Mouse (Mus musculus) G1E (cell line): ENCODE measurements around the gene 1300017J02Rik.

Source experiments
- CTCF ChIP-seq: IDR thresholded peaks from 2 replicates; pipeline ENCODE4 v1.5.1; 2012; ENCODE audit warnings: low read depth, low read length, inconsistent platforms, mixed read lengths
- GATA1 ChIP-seq: IDR thresholded peaks from 2 replicates; pipeline ENCODE4 v1.6.1; 2012; ENCODE audit warnings: borderline replicate concordance, low read length, inconsistent platforms, mixed read lengths

DNA sequence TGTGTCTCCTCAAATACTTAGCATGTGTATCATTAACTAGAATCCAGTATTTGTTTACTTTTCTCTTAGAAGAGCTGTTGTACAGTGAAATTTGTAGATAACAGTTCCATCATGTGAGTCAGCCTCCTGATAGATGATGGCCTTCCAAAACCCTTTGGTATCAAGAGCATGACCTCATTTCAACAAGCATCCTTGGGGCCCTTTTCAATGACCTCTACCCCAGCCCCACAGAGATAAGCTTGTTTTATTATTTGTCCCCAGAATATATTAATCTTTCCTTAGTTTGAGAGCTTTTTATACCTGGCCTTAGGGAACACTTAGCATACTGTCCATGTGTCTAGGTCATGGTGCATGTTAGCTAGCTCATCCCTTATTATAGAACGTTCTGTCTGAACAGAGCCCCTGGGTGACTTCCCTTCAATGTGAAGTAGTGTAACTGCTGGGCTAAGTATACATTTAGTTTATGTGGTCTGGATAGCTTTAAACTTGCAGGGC lies 43.2 kb upstream of the 1300017J02Rik start:
- no peak for TF ChIP-seq CTCF
- TF ChIP-seq GATA1: no peak
